Mouse (Mus musculus) heart, embryonic 16.5 days (tissue): Measurements from ENCODE around the gene Sfxn5. TPM values are rescaled to one million over a fixed set of nuclear protein-coding genes. Genes with fewer than 3 reads are reported as not detected.

ENCODE experiments used
- ATAC-seq: fragments of 200-750 bp; cut with Nextera tagmentation; replicated peaks from 2 replicates; pipeline ENCODE4 v1.8.0; 2017; ENCODE audit warnings: moderate number of reproducible peaks; ENCODE audit not compliant: insufficient read depth, low FRiP score; ENCODE audit errors: extremely low read depth
- H3K27ac ChIP-seq: fragments of 300-500 bp; sonication (generic); 2 replicates; pipeline ENCODE4 v1.5.1; 2014; ENCODE audit warnings: mild to moderate bottlenecking, low read length, control low read depth, moderate library complexity
- H3K27me3 ChIP-seq: fragments of 300-500 bp; sonication (generic); 2 replicates; pipeline ENCODE4 v1.6.1; 2014; ENCODE audit warnings: low read length, mixed read lengths; ENCODE audit not compliant: control insufficient read depth, insufficient read depth
- H3K36me3 ChIP-seq: fragments of 300-500 bp; sonication (generic); 2 replicates; pipeline ENCODE4 v1.6.1; 2014; ENCODE audit not compliant: control insufficient read depth, insufficient read depth
- H3K4me1 ChIP-seq: fragments of 300-500 bp; sonication (generic); 2 replicates; pipeline ENCODE4 v1.6.1; 2014; ENCODE audit warnings: low read length, mixed read lengths; ENCODE audit not compliant: control insufficient read depth, insufficient read depth
- H3K4me2 ChIP-seq: fragments of 300-500 bp; sonication (generic); 2 replicates; pipeline ENCODE4 v1.6.1; 2014; ENCODE audit warnings: low read depth, mild to moderate bottlenecking, control low read depth, low read length
- H3K4me3 ChIP-seq: fragments of 300-500 bp; sonication (generic); 2 replicates; pipeline ENCODE4 v1.5.1; 2014; ENCODE audit warnings: mild to moderate bottlenecking, control low read depth, low read length
- H3K9ac ChIP-seq: fragments of 300-500 bp; sonication (generic); 2 replicates; pipeline ENCODE4 v1.6.1; 2014; ENCODE audit warnings: low read length, control low read depth
- H3K9me3 ChIP-seq: fragments of 300-500 bp; sonication (generic); replicated peaks from 2 replicates; pipeline ENCODE4 v1.6.1; 2016; ENCODE audit warnings: low read length; ENCODE audit not compliant: control insufficient read depth
- WGBS: fragments of 180-500 bp; shearing (Covaris S2); extraction: QIAGEN DNeasy Blood & Tissue Kit; methylation state at CpG from one replicate; pipeline ENCODE4 v1.1.7; 2014; 5-methylcytosine and 5-hydroxymethylcytosine counted together
- polyA plus RNA-seq: library from polyadenylated mRNA; unstranded; fragments of >200 nt; fragmentation: Nextera tagmentation; extraction: Ambion mirVana; gene quantifications from 2 replicates; pipeline ENCODE4 v1.2.1, GENCODE M21; 2015

The Sfxn5 gene
- polyA plus RNA-seq, 1 experiment from 2014 or later: 4.9 TPM

- Histone ChIP-seq H3K27me3 (no peaks in the 10 kb centered on the region), H3K9me3 (no peaks in the 10 kb centered on the region), H3K27ac (no peak overlapping the region), H3K36me3 (peaks cover 18% of the 10 kb centered on the region; the same call in 1 of the 2 replicates), H3K9ac (no peak overlapping the region), H3K4me1 (peaks cover 4% of the 10 kb centered on the region), H3K4me2 (no peak overlapping the region), H3K4me3 (no peak overlapping the region)
- no peak for ATAC-seq
- WGBS: 84% methylated on average over 8 of the region's 8 CpGs
Observed at GRCm38 (mm10) chr6:85343027-85343426, 9.8 kb upstream of the Sfxn5 start.

GRCm38 (mm10) chr6:85341814-85342501 is 8.7 kb upstream of the Sfxn5 start:
- H3K9me3 ChIP-seq: no peaks in the 10 kb centered on the region
- H3K4me2 ChIP-seq: no peak overlapping the region
- no peak overlapping the region for H3K4me3 ChIP-seq
- H3K27ac ChIP-seq: no peak overlapping the region
- H3K4me1 ChIP-seq: peaks cover 4% of the 10 kb centered on the region
- H3K27me3 ChIP-seq: no peaks in the 10 kb centered on the region
- no peak for ATAC-seq
- H3K36me3 ChIP-seq: peaks cover 14% of the 10 kb centered on the region
- WGBS: 69% methylated on average over 13 of the region's 13 CpGs
- H3K9ac ChIP-seq: no peak overlapping the region

GRCm38 (mm10) chr6:85340184-85340583 is 7.0 kb upstream of the Sfxn5 start:
- no peaks in the 10 kb centered on the region for H3K4me1 ChIP-seq
- 70% methylated on average over 12 of the region's 12 CpGs for WGBS
- no peak overlapping the region for H3K9ac ChIP-seq
- H3K4me3 ChIP-seq: no peak overlapping the region
- ATAC-seq: no peak
- no peaks in the 10 kb centered on the region for H3K9me3 ChIP-seq
- no peaks in the 10 kb centered on the region for H3K27me3 ChIP-seq
- peaks cover 22% of the 10 kb centered on the region for H3K36me3 ChIP-seq
- H3K4me2 ChIP-seq: no peak overlapping the region
- no peak overlapping the region for H3K27ac ChIP-seq

GRCm38 (mm10) chr6:85339273-85339901 is 6.2 kb upstream of the Sfxn5 start:
- Histone ChIP-seq H3K4me2 (no peak overlapping the region), H3K27me3 (no peaks in the 10 kb centered on the region), H3K4me1 (no peaks in the 10 kb centered on the region), H3K9me3 (no peaks in the 10 kb centered on the region), H3K27ac (no peak overlapping the region), H3K9ac (no peak overlapping the region), H3K36me3 (peaks cover 22% of the 10 kb centered on the region), H3K4me3 (no peak overlapping the region)
- no peak for ATAC-seq
- 79% methylated on average over 1 of the region's 1 CpGs for WGBS

- no peak overlapping the region for H3K4me2 ChIP-seq
- peaks cover 3% of the 10 kb centered on the region for H3K4me1 ChIP-seq
- H3K27me3 ChIP-seq: no peaks in the 10 kb centered on the region
- no peak overlapping the region for H3K27ac ChIP-seq
- H3K9ac ChIP-seq: no peak overlapping the region
- no peak overlapping the region for H3K4me3 ChIP-seq
- 75% methylated on average over 9 of the region's 9 CpGs for WGBS
- H3K9me3 ChIP-seq: no peaks in the 10 kb centered on the region
- ATAC-seq: no peak
- H3K36me3 ChIP-seq: peaks cover 22% of the 10 kb centered on the region
Observed at GRCm38 (mm10) chr6:85336944-85337343, 3.7 kb upstream of the Sfxn5 start.

GRCm38 (mm10) chr6:85335352-85335751 is 2.1 kb upstream of the Sfxn5 start:
- ATAC-seq: no peak
- Histone ChIP-seq H3K27me3 (no peaks in the 10 kb centered on the region; the same call in 1 of the 2 replicates), H3K4me3 (no peak overlapping the region), H3K27ac (no peak overlapping the region), H3K4me2 (no peak overlapping the region), H3K4me1 (peaks cover 7% of the 10 kb centered on the region), H3K9ac (no peak overlapping the region), H3K9me3 (no peaks in the 10 kb centered on the region), H3K36me3 (peaks cover 17% of the 10 kb centered on the region)
- WGBS: 56% methylated on average over 3 of the region's 3 CpGs

- Histone ChIP-seq H3K9ac (no peak overlapping the region), H3K4me3 (no peak overlapping the region), H3K4me1 (peaks cover 7% of the 10 kb centered on the region), H3K9me3 (no peaks in the 10 kb centered on the region), H3K36me3 (peaks cover 14% of the 10 kb centered on the region), H3K4me2 (no peak overlapping the region), H3K27ac (no peak overlapping the region), H3K27me3 (no peaks in the 10 kb centered on the region; the same call in 1 of the 2 replicates)
- ATAC-seq: no peak
- WGBS: 68% methylated on average over 5 of the region's 5 CpGs
Observed at GRCm38 (mm10) chr6:85334851-85335250, 1.6 kb upstream of the Sfxn5 start.

- Histone ChIP-seq H3K27me3 (no peaks in the 10 kb centered on the region; the same call in 1 of the 2 replicates), H3K27ac (no peak overlapping the region), H3K4me2 (peak overlapping the region; percentile 99; the same call in 1 of the 2 replicates), H3K4me1 (peaks cover 7% of the 10 kb centered on the region), H3K9me3 (no peaks in the 10 kb centered on the region), H3K9ac (no peak overlapping the region), H3K4me3 (no peak overlapping the region), H3K36me3 (peaks cover 14% of the 10 kb centered on the region)
- no peak for ATAC-seq
Observed at GRCm38 (mm10) chr6:85334251-85334650, 1.0 kb upstream of the Sfxn5 start.

- 3% methylated on average over 13 of the region's 13 CpGs for WGBS
- Histone ChIP-seq H3K4me3 (peak overlapping the region; percentile 83), H3K4me2 (peak overlapping the region; percentile 99), H3K27ac (peak overlapping the region; percentile 95), H3K9ac (peak overlapping the region; percentile 83), H3K36me3 (peaks cover 14% of the 10 kb centered on the region), H3K27me3 (no peaks in the 10 kb centered on the region; the same call in 1 of the 2 replicates), H3K9me3 (no peaks in the 10 kb centered on the region), H3K4me1 (peaks cover 7% of the 10 kb centered on the region)
- no peak for ATAC-seq
Observed at GRCm38 (mm10) chr6:85333732-85334131, 510 bp upstream of the Sfxn5 start.
